Mouse (Mus musculus) liver, adult 2 months (tissue): ENCODE results near the gene St6galnac3.

Source experiments
- CTCF ChIP-seq: fragments of 200-500 bp; IDR thresholded peaks from 2 replicates; pipeline ENCODE4 v1.5.1; 2011; ENCODE audit warnings: low read depth, low read length, control low read depth
- POLR2A ChIP-seq: fragments of 200-500 bp; IDR thresholded peaks from 2 replicates; pipeline ENCODE4 v1.6.1; 2011; ENCODE audit warnings: low read length, control low read depth; ENCODE audit not compliant: insufficient read depth; ENCODE audit errors: extremely low read depth

GRCm38 (mm10) chr3:153292853-153293252 is 432.1 kb downstream of the St6galnac3 start:
- TF ChIP-seq POLR2A (no peak), CTCF (no peak)
